Mouse (Mus musculus): ENCODE results near the gene Irx5. TPM values are rescaled to one million over a fixed set of nuclear protein-coding genes. Genes with fewer than 3 reads are reported as not detected.

The Irx5 gene
- polyA plus RNA-seq, 1 experiment from 2014 or later: 7.7 TPM

DNA sequence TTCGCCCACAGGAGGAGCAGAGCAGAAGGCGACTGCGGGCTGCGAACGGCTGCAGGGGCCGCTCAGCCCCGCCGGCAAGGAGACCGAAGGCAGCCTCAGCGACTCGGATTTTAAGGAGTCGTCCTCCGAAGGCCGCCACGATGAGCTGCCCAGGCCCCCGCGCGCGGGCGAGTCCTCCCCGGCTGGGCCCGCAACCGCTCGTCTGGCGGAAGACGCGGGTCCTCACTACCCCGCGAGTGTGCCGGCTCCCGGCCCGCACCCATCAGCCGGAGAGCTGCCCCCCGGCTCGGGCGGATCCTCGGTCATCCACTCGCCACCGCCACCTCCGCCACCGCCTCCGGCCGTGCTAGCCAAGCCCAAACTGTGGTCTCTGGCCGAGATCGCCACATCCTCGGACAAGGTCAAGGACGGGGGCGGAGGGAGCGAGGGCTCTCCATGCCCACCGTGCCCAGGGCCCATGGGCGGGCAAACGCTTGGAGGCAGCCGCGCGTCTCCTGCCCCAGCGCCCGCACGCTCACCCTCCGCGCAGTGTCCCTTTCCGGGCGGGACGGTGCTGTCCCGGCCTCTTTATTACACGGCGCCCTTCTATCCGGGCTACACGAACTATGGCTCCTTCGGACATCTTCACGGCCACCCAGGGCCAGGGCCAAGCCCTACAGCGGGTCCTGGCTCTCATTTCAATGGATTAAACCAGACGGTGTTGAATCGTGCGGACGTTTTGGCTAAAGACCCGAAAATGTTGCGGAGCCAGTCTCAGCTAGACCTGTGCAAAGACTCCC lies 2.8 kb downstream of the Irx5 start:
- H3K36me3 ChIP-seq: no peaks in the 10 kb centered on the region; the same call in 1 of the 2 replicates
- H3K4me1 ChIP-seq: peaks cover 41% of the 10 kb centered on the region
- H3K9ac ChIP-seq: peak overlapping the region; percentile 91
- no peaks in the 10 kb centered on the region for H3K9me3 ChIP-seq
- peak overlapping the region; percentile 86 for H3K4me2 ChIP-seq
- H3K4me3 ChIP-seq: peak overlapping the region; percentile 65
- 5% methylated on average over 77 of the region's 77 CpGs for WGBS
- peaks cover 82% of the 10 kb centered on the region for H3K27me3 ChIP-seq (replicated peaks)
- no peak for ATAC-seq (ENCODE audit: extremely low read depth, insufficient number of reproducible peaks, low FRiP score, low TSS enrichment)
- peak overlapping the region; percentile 69 for H3K27ac ChIP-seq (replicated peaks)

- ATAC-seq (ENCODE audit: extremely low read depth, insufficient number of reproducible peaks, low FRiP score, low TSS enrichment): no peak
- H3K4me1 ChIP-seq: peaks cover 50% of the 10 kb centered on the region
- WGBS: 12% methylated on average over 25 of the region's 25 CpGs
- H3K27ac ChIP-seq (replicated peaks): peak overlapping the region; percentile 53
- no peaks in the 10 kb centered on the region for H3K9me3 ChIP-seq
- H3K9ac ChIP-seq: peak overlapping the region; percentile 74
- H3K27me3 ChIP-seq (replicated peaks): peaks cover 93% of the 10 kb centered on the region
- H3K4me2 ChIP-seq: peak overlapping the region; percentile 59
- H3K4me3 ChIP-seq: peak overlapping the region; percentile 45
- H3K36me3 ChIP-seq: no peaks in the 10 kb centered on the region; the same call in 1 of the 2 replicates
Observed at GRCm38 (mm10) chr8:92361546-92362351, 4.3 kb downstream of the Irx5 start.

DNA sequence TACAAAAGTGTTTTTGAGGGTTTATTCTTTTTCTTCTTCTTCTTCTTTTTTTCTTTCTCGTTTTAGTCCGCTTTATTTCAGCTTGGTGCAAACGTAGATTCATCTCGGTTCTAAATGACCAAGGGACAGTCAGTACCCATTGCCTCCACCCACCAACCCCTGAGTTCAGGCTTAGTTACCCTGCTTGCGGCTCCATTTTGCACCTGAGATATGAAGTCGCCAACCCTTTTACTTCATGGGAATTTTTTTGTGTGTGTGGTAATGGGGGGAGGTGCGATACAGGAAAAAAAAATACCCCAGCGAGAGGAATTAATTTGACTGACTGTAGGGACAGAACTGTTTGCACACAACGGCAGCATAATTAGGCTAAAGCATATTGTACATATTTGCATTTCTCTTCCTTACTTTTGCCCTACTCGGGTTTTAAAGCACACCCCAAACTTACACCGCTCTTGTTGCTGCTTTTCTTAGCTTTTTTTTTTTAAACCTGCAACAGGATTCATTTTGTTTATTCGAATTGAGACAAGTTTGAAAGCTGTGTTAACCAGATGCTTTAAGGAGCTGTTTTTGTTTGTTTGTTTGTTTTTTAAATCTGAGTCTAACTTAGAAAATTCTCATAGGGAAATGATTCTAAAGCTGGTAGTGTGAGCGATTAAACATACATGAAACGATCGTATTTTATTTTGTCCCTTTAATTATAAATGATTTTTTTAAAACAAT lies 5.1 kb downstream of the Irx5 start:
- Histone ChIP-seq H3K9ac (peak overlapping the region; percentile 74), H3K4me2 (peak overlapping the region; percentile 59), H3K9me3 (no peaks in the 10 kb centered on the region), H3K4me1 (peaks cover 48% of the 10 kb centered on the region), H3K36me3 (no peaks in the 10 kb centered on the region; the same call in 1 of the 2 replicates), H3K27me3 (replicated peaks) (peaks cover 93% of the 10 kb centered on the region), H3K4me3 (peak overlapping the region; percentile 45), H3K27ac (replicated peaks) (peak overlapping the region; percentile 53)
- WGBS: 9% methylated on average over 15 of the region's 15 CpGs
- no peak for ATAC-seq (ENCODE audit: extremely low read depth, insufficient number of reproducible peaks, low FRiP score, low TSS enrichment)

- Histone ChIP-seq H3K4me3 (peak overlapping the region; percentile 45), H3K27ac (replicated peaks) (peak overlapping the region; percentile 36; the same call in 1 of the 2 replicates), H3K36me3 (no peaks in the 10 kb centered on the region; the same call in 1 of the 2 replicates), H3K4me2 (peak overlapping the region; percentile 59), H3K4me1 (peaks cover 44% of the 10 kb centered on the region), H3K9ac (peak overlapping the region; percentile 66), H3K9me3 (no peaks in the 10 kb centered on the region), H3K27me3 (replicated peaks) (peaks cover 93% of the 10 kb centered on the region)
- ATAC-seq (ENCODE audit: extremely low read depth, insufficient number of reproducible peaks, low FRiP score, low TSS enrichment): no peak
- 7% methylated on average over 45 of the region's 45 CpGs for WGBS
Observed at GRCm38 (mm10) chr8:92363217-92364147, 6.1 kb downstream of the Irx5 start.

DNA sequence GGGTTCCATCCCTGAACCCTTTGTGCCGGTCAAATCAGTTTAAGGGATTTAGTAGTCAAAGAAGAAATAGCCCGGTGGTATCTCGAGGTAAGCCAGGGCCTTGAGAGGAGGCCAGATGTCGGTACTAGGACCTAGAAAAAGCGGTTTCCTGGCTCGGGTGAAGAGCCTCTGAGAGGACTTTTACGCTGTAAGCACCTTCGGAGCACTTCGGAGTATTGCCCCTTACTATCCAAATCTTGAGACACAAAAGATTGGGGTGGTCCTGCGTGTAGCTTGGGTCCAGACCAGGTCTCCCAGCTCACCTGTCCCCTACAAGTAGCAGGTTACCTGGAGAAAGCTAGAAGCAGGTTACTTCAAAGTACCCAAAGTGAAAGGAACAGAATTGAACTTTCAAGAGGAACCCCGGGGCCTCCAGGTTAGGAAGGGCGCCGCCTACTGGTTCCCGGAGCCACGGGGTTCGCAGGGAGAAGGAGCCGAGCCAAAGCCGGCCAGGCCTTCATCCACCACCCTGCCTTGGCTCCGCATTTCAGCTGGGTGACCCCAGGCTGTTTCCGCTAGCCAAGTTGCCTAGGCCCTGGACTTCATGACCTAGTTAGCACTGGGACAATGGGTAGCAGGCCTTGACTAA lies 6.8 kb downstream of the Irx5 start:
- no peaks in the 10 kb centered on the region for H3K9me3 ChIP-seq
- H3K4me2 ChIP-seq: peak overlapping the region; percentile 59
- 0 out of 2 replicates have a peak overlapping the region, but pooled peaks have one; percentile 9 for H3K27ac ChIP-seq (replicated peaks)
- H3K27me3 ChIP-seq (replicated peaks): peaks cover 94% of the 10 kb centered on the region
- H3K4me1 ChIP-seq: peaks cover 48% of the 10 kb centered on the region
- WGBS: 13% methylated on average over 20 of the region's 20 CpGs
- no peak for ATAC-seq (ENCODE audit: extremely low read depth, insufficient number of reproducible peaks, low FRiP score, low TSS enrichment)
- no peaks in the 10 kb centered on the region; the same call in 1 of the 2 replicates for H3K36me3 ChIP-seq
- H3K4me3 ChIP-seq: peak overlapping the region; percentile 45
- H3K9ac ChIP-seq: peak overlapping the region; percentile 66

- Histone ChIP-seq H3K36me3 (no peaks in the 10 kb centered on the region; the same call in 1 of the 2 replicates), H3K4me2 (peak overlapping the region; percentile 59), H3K9ac (peak overlapping the region; percentile 66), H3K4me1 (peaks cover 42% of the 10 kb centered on the region), H3K4me3 (peak overlapping the region; percentile 45), H3K9me3 (no peaks in the 10 kb centered on the region), H3K27ac (replicated peaks) (0 out of 2 replicates have a peak overlapping the region, but pooled peaks have one; percentile 9), H3K27me3 (replicated peaks) (peaks cover 94% of the 10 kb centered on the region)
- WGBS: 23% methylated on average over 20 of the region's 20 CpGs
- ATAC-seq (ENCODE audit: extremely low read depth, insufficient number of reproducible peaks, low FRiP score, low TSS enrichment): no peak
Observed at GRCm38 (mm10) chr8:92364776-92365240, 7.4 kb downstream of the Irx5 start.

- Histone ChIP-seq H3K9me3 (no peaks in the 10 kb centered on the region), H3K36me3 (no peaks in the 10 kb centered on the region; the same call in 1 of the 2 replicates), H3K27ac (replicated peaks) (no peak overlapping the region), H3K4me3 (peak overlapping the region; percentile 45), H3K9ac (peak overlapping the region; percentile 66; the same call in 1 of the 2 replicates), H3K4me2 (peak overlapping the region; percentile 59), H3K27me3 (replicated peaks) (peaks cover 94% of the 10 kb centered on the region), H3K4me1 (peaks cover 41% of the 10 kb centered on the region)
- no peak for ATAC-seq (ENCODE audit: extremely low read depth, insufficient number of reproducible peaks, low FRiP score, low TSS enrichment)
- 8% methylated on average over 36 of the region's 36 CpGs for WGBS
Observed at GRCm38 (mm10) chr8:92365241-92365943, 8.0 kb downstream of the Irx5 start.

GRCm38 (mm10) chr8:92365944-92366735 lies 8.7 kb downstream of the Irx5 start:
- Histone ChIP-seq H3K4me3 (peak overlapping the region; percentile 45), H3K4me2 (peak overlapping the region; percentile 59), H3K27ac (replicated peaks) (no peak overlapping the region), H3K9me3 (no peaks in the 10 kb centered on the region), H3K36me3 (no peaks in the 10 kb centered on the region), H3K27me3 (replicated peaks) (peaks cover 90% of the 10 kb centered on the region), H3K4me1 (peaks cover 39% of the 10 kb centered on the region), H3K9ac (0 out of 2 replicates have a peak overlapping the region, but pooled peaks have one; percentile 24)
- WGBS: 13% methylated on average over 26 of the region's 26 CpGs
- no peak for ATAC-seq (ENCODE audit: extremely low read depth, insufficient number of reproducible peaks, low FRiP score, low TSS enrichment)

Measured in heart, embryonic 13.5 days (tissue).